Mouse (Mus musculus): ENCODE measurements at regions not wholly inside any gene's neighbourhood (a gene's known extent, or its start where the extent isn't known, plus 50 kb on each side); places are given as distances from the start of the nearest gene placed in this dataset.

- DNase-seq (ENCODE audit: inconsistent age in 2 of 2, low spot score in 1 of 2) = peak in 1 of 2 experiments; percentile 34
Observed at GRCm38 (mm10) chrX:11387200-11387940, 59.7 kb downstream of the H2al1j start.

- DNase-seq (ENCODE audit: inconsistent age in 2 of 2, low spot score in 1 of 2) = no peak
Observed at GRCm38 (mm10) chrX:11388860-11389259, 61.2 kb downstream of the H2al1j start.

DNA sequence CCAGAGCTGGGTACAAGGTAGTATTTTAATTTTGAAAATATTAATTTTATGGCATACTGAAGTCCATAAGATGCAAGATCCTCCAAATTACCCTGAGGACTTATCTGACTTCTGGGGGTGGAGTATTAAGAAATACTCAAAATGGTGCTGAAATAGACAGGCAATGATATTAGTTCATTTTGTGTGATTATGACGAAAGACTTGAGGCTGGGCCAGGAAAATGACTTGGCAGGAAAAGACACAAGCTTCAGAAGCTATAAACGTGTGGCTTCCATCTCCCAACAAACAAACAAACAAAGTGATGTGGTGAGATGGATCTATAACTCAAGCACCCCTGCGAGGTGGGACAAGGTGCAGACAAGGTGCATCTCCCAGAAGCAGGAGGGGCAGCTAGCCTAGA is 72.8 kb downstream of the H2al1j start:
- peak in 1 of 2 experiments; percentile 51 for DNase-seq (ENCODE audit: inconsistent age in 2 of 2, low spot score in 1 of 2)

DNA sequence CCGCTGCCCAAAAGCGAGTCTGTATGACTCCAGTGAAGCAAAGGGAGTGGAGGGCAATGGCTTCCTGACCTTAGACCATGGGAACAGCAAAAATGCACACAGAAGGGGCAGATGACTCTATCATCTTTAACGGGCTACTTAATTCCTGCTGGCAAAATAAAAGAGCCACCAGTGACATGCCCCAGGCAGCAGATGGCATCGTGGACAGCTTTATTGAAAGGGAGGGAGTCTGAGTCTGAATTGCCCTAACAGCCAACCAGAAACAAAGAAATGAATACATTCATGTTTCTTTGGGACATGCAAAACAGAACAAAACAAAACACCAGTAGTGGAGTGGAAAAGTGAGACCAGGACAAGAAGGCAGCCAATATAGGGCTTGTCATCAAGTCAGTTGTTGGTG is 76.7 kb downstream of the H2al1j start:
- DNase-seq (ENCODE audit: inconsistent age in 2 of 2, low spot score in 1 of 2) = no peak

DNA sequence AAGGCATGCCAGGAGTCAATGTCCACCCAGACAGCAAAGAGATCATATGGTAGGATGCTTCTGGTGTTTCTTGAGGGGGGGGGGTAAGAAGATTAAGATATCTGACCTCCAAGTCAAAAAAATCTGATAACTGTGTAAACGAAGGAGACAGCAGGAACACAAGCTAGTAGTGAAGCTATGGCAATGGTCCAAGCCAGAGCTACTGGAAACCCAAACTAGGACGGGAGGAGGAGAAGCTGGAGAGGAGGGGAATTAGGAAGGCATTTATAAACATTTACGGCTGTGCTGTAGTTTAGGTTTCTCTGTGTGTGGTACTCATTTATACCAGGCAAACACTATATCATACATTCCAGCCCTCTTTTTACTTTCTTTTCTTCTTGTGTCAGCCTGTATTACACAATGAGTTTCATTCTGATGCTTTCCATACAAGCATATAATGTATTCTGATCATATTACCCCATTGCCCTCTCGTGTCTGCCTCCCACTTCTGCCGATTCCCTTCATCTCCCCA is 84.7 kb downstream of the H2al1j start:
- DNase-seq (ENCODE audit: inconsistent age in 2 of 2, low spot score in 1 of 2) = no peak

- no peak for DNase-seq (ENCODE audit: inconsistent age in 2 of 2, low spot score in 1 of 2)
Observed at GRCm38 (mm10) chrX:11415662-11416061, 88.0 kb downstream of the H2al1j start.

DNA sequence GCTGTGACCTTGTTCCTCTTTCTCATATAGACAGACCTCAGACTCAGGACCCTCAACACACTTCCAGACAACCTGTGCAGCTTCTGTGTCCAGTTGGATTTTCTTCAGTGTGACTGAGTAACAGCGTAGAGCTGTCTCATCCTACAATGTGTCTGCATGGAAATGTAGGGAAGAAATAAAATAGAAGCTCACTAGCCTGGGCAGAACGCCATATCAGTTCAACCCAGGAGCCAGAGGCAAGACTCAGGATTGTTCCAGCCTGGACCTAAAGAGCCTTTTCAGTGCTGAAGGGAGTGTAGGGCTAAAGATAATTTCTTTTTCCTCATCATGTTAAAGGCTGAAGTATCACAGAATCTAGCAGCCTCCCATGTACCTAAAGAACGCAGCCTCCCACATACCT is 88.9 kb downstream of the H2al1j start:
- DNase-seq (ENCODE audit: inconsistent age in 2 of 2, low spot score in 1 of 2) = no peak

DNA sequence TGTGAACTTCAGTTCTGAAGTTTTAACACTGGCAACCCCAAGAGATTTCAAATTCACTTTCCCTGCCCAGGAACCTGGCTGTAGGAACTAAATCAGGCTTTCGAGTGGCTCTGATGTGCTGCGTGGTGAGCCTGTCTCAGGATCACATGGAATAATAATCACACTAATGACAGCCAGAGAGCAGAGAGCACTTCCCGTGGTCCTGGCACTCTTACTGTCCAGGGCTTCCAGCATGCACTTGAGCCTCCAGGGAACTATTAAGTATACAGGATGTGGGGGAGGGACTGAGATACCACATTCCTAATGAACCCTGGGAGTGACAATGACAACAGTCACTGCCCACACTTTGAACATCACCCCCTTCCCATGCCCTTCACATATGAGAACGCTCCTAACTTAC is 90.2 kb downstream of the H2al1j start:
- DNase-seq (ENCODE audit: inconsistent age in 2 of 2, low spot score in 1 of 2) = no peak

GRCm38 (mm10) chrX:11418261-11418660 is 90.6 kb downstream of the H2al1j start:
- DNase-seq (ENCODE audit: inconsistent age in 2 of 2, low spot score in 1 of 2) = no peak

- no peak for DNase-seq (ENCODE audit: inconsistent age in 2 of 2, low spot score in 1 of 2)
Observed at GRCm38 (mm10) chrX:11419162-11419631, 91.6 kb downstream of the H2al1j start.

DNA sequence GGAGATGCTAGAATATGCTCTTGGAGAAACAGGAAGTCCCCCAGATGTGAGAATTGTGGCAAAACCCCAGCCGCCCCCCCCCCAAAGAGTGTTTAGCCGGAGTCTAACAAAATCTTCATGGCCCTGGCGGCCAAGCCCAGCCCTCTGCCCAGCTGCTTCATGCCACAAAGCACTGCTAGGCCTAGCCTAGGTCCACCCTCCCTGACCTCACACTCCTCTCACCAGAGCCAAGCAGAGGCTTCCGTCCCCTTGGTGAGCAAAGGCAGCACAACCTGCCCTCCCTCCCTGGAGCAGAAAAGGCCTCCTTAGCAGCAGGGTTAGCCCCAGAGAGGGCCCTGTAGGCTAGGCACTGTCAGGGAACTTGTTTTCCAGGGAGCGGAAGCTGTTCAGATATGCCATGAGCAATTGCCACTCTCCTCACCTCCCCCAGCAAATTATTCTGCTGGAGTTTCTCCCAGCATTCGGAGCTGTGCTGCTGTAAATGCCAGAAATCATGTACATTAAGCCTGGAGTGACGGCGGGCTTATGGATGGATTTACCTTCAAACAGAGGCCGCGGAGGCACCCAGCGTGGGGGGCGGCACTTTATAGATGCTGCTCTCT is 104.9 kb downstream of the H2al1j start:
- no peak for DNase-seq (ENCODE audit: inconsistent age in 2 of 2, low spot score in 1 of 2)

DNA sequence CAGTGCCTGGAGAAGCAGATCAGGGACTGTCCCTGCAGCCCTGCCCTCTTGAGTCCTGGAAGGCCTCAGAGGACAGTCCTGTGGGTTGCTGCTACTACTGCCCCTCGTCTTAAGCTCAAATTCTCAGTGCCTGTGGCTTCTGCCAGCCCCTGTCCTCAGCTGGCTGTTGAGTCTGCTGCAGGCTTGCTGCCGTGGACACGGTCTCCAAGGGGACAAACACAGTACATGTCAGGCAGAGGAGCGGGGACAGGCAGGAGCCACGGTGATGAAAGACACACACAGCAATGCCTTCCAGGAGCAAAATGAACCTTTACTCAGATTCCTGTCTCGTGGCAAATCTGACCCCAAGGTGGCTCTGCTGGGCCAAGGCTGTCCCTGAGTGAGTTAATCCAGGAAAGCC is 107.7 kb downstream of the H2al1j start:
- peak in 1 of 2 experiments; percentile 49 for DNase-seq (ENCODE audit: inconsistent age in 2 of 2, low spot score in 1 of 2)

DNA sequence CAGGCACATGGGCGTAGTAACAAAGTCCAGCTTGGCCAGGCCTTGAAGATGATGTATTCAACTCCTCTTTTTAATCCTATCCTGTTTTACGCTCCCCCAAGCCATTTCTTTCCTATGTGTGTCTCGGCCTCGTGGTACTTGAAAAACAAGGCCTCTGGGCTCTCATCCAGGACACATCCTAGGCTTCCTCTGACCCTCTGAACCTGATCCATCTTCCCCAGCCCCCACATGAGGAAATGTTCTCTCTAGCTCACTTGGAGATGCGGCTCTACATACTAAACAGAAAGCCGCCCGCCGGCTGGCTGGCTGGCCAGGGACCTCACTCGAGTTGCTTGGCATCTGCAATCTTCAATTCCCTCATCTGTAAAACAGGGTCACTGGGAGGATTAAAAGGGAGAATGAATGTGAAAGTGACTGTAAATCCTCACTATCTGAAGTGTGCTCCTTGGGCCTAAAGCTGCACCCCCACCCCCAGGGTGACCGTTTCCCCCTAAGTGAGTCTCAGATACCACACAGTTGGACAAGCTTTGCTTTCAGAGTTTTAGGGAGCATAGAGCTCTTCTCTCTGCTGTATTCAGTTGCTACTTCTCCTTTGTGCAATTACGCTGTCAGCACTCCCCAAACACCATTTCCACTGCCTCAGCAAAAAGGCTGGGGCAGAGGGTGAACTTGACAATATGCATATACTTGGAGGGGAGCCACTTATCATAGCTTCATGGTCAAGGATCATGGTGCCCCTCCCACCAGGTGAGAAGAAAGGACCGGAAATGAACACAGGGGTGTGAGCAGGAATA is 109.7 kb downstream of the H2al1j start:
- peak; percentile 19 to 52 for DNase-seq (ENCODE audit: inconsistent age in 2 of 2, low spot score in 1 of 2)

GRCm38 (mm10) chrX:11443543-11443942 is 115.9 kb downstream of the H2al1j start:
- DNase-seq (ENCODE audit: inconsistent age in 2 of 2, low spot score in 1 of 2) = peak; percentile 8 to 33

DNA sequence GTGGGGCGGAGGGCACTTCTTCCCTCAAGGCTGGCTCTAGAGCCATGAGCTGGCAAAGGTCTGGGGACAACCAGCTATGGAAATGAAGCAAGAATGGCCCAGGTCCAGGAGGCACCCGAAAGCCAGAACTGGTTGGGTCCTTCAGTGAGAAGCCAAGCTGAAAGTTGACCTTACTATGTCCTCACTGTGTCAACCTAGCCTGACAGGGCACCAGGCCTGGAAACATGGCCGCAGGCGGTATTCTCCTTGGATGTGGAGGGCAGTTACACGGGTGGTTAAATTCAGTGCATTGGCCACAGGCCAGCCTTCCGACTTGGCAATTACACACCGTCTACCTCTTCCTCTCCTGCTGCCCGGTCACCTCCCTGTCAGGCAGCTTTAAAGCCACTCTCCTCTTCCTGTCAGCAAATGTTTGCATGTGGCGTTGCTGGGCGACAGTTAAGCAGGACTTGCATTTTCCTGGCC is 116.7 kb downstream of the H2al1j start:
- peak; percentile 22 to 82 for DNase-seq (ENCODE audit: inconsistent age in 2 of 2, low spot score in 1 of 2)

- DNase-seq (ENCODE audit: inconsistent age in 2 of 2, low spot score in 1 of 2) = peak in 1 of 2 experiments; percentile 32
Observed at GRCm38 (mm10) chrX:11448711-11449110, 121.1 kb downstream of the H2al1j start.

GRCm38 (mm10) chrX:11458521-11458920 is 130.9 kb downstream of the H2al1j start:
- no peak for DNase-seq (ENCODE audit: inconsistent age in 2 of 2, low spot score in 1 of 2)

DNA sequence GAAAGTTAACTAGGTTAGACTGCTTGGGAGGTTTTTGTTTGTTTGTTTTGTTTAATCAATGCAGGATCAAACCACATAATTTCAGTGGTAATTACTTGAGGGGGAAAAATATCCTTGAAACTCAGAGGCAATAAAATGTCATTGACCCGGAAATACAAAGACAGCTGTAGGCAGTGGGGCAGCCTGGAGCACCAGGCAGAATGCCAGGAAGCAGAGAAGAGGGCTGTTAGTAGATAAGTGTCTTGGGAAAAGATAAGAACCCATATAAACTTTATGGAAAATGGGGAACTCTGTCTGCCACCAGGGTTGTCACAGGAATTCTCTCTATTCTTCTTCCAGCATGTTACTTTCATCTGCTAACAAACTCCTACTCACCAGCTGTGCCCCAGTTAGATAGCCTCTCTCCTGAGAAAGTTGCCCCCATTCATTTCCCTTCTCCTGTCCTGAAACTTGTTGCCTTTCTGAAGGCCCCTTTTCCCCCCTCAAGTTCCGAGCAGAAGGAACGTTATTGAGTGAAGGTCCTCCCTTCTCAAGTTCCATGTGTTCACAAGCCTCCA is 136.4 kb downstream of the H2al1j start:
- DNase-seq (ENCODE audit: inconsistent age in 2 of 2, low spot score in 1 of 2) = no peak

- DNase-seq (ENCODE audit: inconsistent age in 2 of 2, low spot score in 1 of 2) = no peak
Observed at GRCm38 (mm10) chrX:11466191-11466590, 138.6 kb downstream of the H2al1j start.

DNA sequence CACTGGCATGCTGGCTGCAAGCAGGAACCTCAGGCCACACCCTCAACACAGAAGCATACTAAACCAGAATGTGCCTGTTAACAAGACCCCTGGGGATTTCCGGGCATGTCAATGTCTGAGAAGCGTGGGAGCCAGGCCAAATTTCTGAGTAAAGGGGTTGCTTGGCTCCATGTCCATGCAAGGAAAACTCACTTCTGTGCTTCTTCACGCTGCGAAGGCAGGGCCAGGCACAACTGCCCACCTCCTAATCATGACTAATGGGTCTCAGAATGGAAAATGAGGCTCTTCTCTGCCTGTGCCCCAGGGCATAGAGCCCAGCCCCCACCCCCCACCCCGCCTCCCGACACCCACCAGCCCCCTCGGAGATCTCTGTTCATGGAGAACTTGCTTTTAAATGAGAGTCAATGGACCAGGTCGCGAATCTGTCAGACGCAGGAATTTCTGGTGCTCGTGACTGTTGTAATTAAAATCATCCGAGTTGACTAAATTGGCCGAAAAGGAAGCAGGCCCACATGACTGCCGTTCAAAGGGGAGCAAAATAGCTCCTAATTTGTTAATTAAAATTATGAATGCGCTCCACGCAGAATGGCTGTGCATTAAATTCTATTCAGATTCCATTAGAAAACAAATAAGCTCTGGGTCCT is 152.2 kb downstream of the H2al1j start:
- no peak for DNase-seq (ENCODE audit: inconsistent age in 2 of 2, low spot score in 1 of 2)

GRCm38 (mm10) chrX:11482141-11482540 is 154.5 kb downstream of the H2al1j start:
- peak; percentile 61 to 86 for DNase-seq (ENCODE audit: inconsistent age in 2 of 2, low spot score in 1 of 2)
